Mouse (Mus musculus) frontal cortex, postnatal 25 days (tissue): ENCODE data around the gene Vps54.
"Not testable (repeated sequence)": the region's sequence is repeated elsewhere in the genome, so short reads cannot be mapped to it uniquely, and the experiment has no call there.

Source experiments
- DNase-seq, 2 experiments: peaks; one replicate each; pipeline ENCODE4 v3.0.0; 2022; ENCODE audit warnings: low spot score in 2 of 2

Vps54 gene

GRCm38 (mm10) chr11:21241351-21241750 lies 2.3 kb downstream of the Vps54 start:
- no peak for DNase-seq

- no peak for DNase-seq
Measured at GRCm38 (mm10) chr11:21247203-21247865, 8.3 kb downstream of the Vps54 start.

GRCm38 (mm10) chr11:21247940-21248339 lies 8.9 kb downstream of the Vps54 start:
- DNase-seq, result no peak

- no peak for DNase-seq
Measured at GRCm38 (mm10) chr11:21250366-21250765, 11.3 kb downstream of the Vps54 start.

- DNase-seq, result not testable (repeated sequence)
Measured at GRCm38 (mm10) chr11:21258611-21259010, 19.5 kb downstream of the Vps54 start.

- DNase-seq, result no peak
Measured at GRCm38 (mm10) chr11:21265423-21265822, 26.3 kb downstream of the Vps54 start.

- DNase-seq, result no peak
Measured at GRCm38 (mm10) chr11:21276151-21276550, 37.1 kb downstream of the Vps54 start.

GRCm38 (mm10) chr11:21286391-21286790 lies 47.3 kb downstream of the Vps54 start:
- DNase-seq, result no peak

- DNase-seq, result not testable (repeated sequence)
Measured at GRCm38 (mm10) chr11:21288153-21288552, 49.1 kb downstream of the Vps54 start.

- DNase-seq, result no peak
Measured at GRCm38 (mm10) chr11:21295486-21295885, 56.4 kb downstream of the Vps54 start.

GRCm38 (mm10) chr11:21303619-21304018 lies 64.5 kb downstream of the Vps54 start:
- DNase-seq, result no peak

- no peak for DNase-seq
Measured at GRCm38 (mm10) chr11:21307078-21307668, 68.1 kb downstream of the Vps54 start.

- DNase-seq, result no peak
Measured at GRCm38 (mm10) chr11:21308119-21308518, 69.0 kb downstream of the Vps54 start.

GRCm38 (mm10) chr11:21309516-21309915 lies 70.4 kb downstream of the Vps54 start:
- DNase-seq, result no peak

- no peak for DNase-seq
Measured at GRCm38 (mm10) chr11:21313922-21314657, 75.0 kb downstream of the Vps54 start.

- no peak for DNase-seq
Measured at GRCm38 (mm10) chr11:21321577-21321976, 82.5 kb downstream of the Vps54 start.

- no peak for DNase-seq
Measured at GRCm38 (mm10) chr11:21322349-21322748, 83.3 kb downstream of the Vps54 start.

GRCm38 (mm10) chr11:21325781-21326180 lies 86.7 kb downstream of the Vps54 start:
- no peak for DNase-seq

- DNase-seq, result no peak
Measured at GRCm38 (mm10) chr11:21326770-21327169, 87.7 kb downstream of the Vps54 start.

GRCm38 (mm10) chr11:21327486-21327885 lies 88.4 kb downstream of the Vps54 start:
- DNase-seq, result no peak

- no peak for DNase-seq
Measured at GRCm38 (mm10) chr11:21328141-21328540, 89.1 kb downstream of the Vps54 start.

GRCm38 (mm10) chr11:21332639-21333295 lies 93.7 kb downstream of the Vps54 start:
- DNase-seq, result no peak
